Mouse (Mus musculus): ENCODE results near the gene Dnm3. TPM values are rescaled to one million over a fixed set of nuclear protein-coding genes. Genes with fewer than 3 reads are reported as not detected.

Gene Dnm3
- polyA plus RNA-seq, 1 experiment from 2014 or later: 11.3 TPM

GRCm38 (mm10) chr1:162121441-162122200, 356.2 kb downstream of the Dnm3 start:
- H3K4me2 ChIP-seq (ENCODE audit: low read depth, low read length): no peak overlapping the region
- no peak overlapping the region for H3K9ac ChIP-seq (replicated peaks; ENCODE audit: low read length)
- H3K27ac ChIP-seq (replicated peaks; ENCODE audit: low read depth, low read length): no peak overlapping the region; the same call in 1 of the 2 replicates
- H3K4me3 ChIP-seq (ENCODE audit: low read depth, low read length): no peak overlapping the region
- WGBS: 63% methylated on average over 7 of the region's 7 CpGs
- no peak for DNase-seq (ENCODE audit: low spot score)
- no peaks in the 10 kb centered on the region for H3K36me3 ChIP-seq (replicated peaks; ENCODE audit: control insufficient read depth, insufficient read depth, low read depth, low read length)
- no peak for ATAC-seq (replicated peaks; ENCODE audit: insufficient number of reproducible peaks, low FRiP score, low TSS enrichment, low read depth)
- no peaks in the 10 kb centered on the region for H3K9me3 ChIP-seq (replicated peaks; ENCODE audit: control insufficient read depth, low read length)
- H3K27me3 ChIP-seq (ENCODE audit: control insufficient read depth, insufficient read depth, low read length): no peaks in the 10 kb centered on the region
- H3K4me1 ChIP-seq (ENCODE audit: control insufficient read depth, insufficient read depth, low read length): no peaks in the 10 kb centered on the region

GRCm38 (mm10) chr1:162109437-162109813, 368.4 kb downstream of the Dnm3 start:
- no peaks in the 10 kb centered on the region for H3K27me3 ChIP-seq (ENCODE audit: control insufficient read depth, insufficient read depth, low read length)
- no peak overlapping the region for H3K9ac ChIP-seq (replicated peaks; ENCODE audit: low read length)
- no peaks in the 10 kb centered on the region for H3K36me3 ChIP-seq (replicated peaks; ENCODE audit: control insufficient read depth, insufficient read depth, low read depth, low read length)
- no peak overlapping the region for H3K4me2 ChIP-seq (ENCODE audit: low read depth, low read length)
- DNase-seq (ENCODE audit: low spot score) (no peak), ATAC-seq (replicated peaks; ENCODE audit: insufficient number of reproducible peaks, low FRiP score, low TSS enrichment, low read depth) (peak; percentile 64; the same call in 1 of the 2 replicates)
- no peaks in the 10 kb centered on the region for H3K9me3 ChIP-seq (replicated peaks; ENCODE audit: control insufficient read depth, low read length)
- H3K27ac ChIP-seq (replicated peaks; ENCODE audit: low read depth, low read length): peak overlapping the region; percentile 47
- H3K4me3 ChIP-seq (ENCODE audit: low read depth, low read length): no peak overlapping the region
- no peaks in the 10 kb centered on the region; the same call in 1 of the 2 replicates for H3K4me1 ChIP-seq (ENCODE audit: control insufficient read depth, insufficient read depth, low read length)
- 56% methylated on average over 7 of the region's 7 CpGs for WGBS

DNA sequence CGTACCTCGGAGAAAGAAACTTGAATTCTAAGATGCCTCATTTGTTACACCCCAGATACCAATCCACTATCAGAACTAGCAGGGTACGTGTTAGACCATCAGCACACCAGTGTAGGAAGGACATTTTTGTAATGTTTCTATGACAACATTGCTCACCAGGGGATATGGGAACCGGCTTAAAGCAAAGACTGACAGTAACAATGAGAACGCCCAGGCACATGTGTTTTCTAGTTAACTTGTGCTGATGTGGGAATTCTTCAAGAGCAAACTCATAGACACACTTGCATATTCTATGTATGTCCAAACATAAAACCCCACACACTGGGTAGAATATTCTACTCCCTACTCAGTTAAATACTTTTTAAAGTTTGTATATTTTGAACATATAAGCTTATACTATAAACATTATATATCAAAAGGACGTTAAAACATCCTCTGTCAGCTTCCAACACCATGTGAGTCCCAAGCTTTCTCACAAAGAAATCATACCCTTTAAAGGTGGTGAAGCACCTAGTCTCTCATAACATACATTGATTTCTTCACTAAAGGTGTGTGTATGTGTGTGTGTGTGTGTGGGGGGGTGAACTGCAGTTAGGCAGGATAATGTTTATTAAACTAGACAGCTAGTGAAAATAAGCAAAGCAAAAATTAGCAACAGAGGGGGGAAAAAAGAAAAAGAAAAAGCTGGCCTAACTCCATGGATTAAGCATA, 369.0 kb downstream of the Dnm3 start:
- WGBS: 53% methylated on average over 6 of the region's 6 CpGs
- ATAC-seq (replicated peaks; ENCODE audit: insufficient number of reproducible peaks, low FRiP score, low TSS enrichment, low read depth): peak; percentile 46; the same call in 1 of the 2 replicates
- peak overlapping the region; percentile 47 for H3K27ac ChIP-seq (replicated peaks; ENCODE audit: low read depth, low read length)

GRCm38 (mm10) chr1:162108181-162108671, 369.6 kb downstream of the Dnm3 start:
- Histone ChIP-seq H3K9ac (replicated peaks; ENCODE audit: low read length) (no peak overlapping the region), H3K9me3 (replicated peaks; ENCODE audit: control insufficient read depth, low read length) (no peaks in the 10 kb centered on the region), H3K4me1 (ENCODE audit: control insufficient read depth, insufficient read depth, low read length) (no peaks in the 10 kb centered on the region; the same call in 1 of the 2 replicates), H3K4me2 (ENCODE audit: low read depth, low read length) (no peak overlapping the region), H3K27ac (replicated peaks; ENCODE audit: low read depth, low read length) (peak overlapping the region; percentile 31; the same call in 1 of the 2 replicates), H3K36me3 (replicated peaks; ENCODE audit: control insufficient read depth, insufficient read depth, low read depth, low read length) (no peaks in the 10 kb centered on the region), H3K27me3 (ENCODE audit: control insufficient read depth, insufficient read depth, low read length) (no peaks in the 10 kb centered on the region), H3K4me3 (ENCODE audit: low read depth, low read length) (no peak overlapping the region)
- ATAC-seq (replicated peaks; ENCODE audit: insufficient number of reproducible peaks, low FRiP score, low TSS enrichment, low read depth) (peak; percentile 66; the same call in 1 of the 2 replicates), DNase-seq (ENCODE audit: low spot score) (no peak)
- WGBS: 60% methylated on average over 7 of the region's 7 CpGs

More for the DNA sequence above, 369.0 kb downstream of the Dnm3 start:
- Histone ChIP-seq H3K9ac (replicated peaks; ENCODE audit: low read length) (no peak overlapping the region), H3K36me3 (replicated peaks; ENCODE audit: control insufficient read depth, insufficient read depth, low read depth, low read length) (no peaks in the 10 kb centered on the region), H3K4me1 (ENCODE audit: control insufficient read depth, insufficient read depth, low read length) (no peaks in the 10 kb centered on the region; the same call in 1 of the 2 replicates), H3K9me3 (replicated peaks; ENCODE audit: control insufficient read depth, low read length) (no peaks in the 10 kb centered on the region), H3K4me2 (ENCODE audit: low read depth, low read length) (no peak overlapping the region), H3K4me3 (ENCODE audit: low read depth, low read length) (no peak overlapping the region), H3K27me3 (ENCODE audit: control insufficient read depth, insufficient read depth, low read length) (no peaks in the 10 kb centered on the region)
- DNase-seq (ENCODE audit: low spot score): peak; percentile 35

DNA sequence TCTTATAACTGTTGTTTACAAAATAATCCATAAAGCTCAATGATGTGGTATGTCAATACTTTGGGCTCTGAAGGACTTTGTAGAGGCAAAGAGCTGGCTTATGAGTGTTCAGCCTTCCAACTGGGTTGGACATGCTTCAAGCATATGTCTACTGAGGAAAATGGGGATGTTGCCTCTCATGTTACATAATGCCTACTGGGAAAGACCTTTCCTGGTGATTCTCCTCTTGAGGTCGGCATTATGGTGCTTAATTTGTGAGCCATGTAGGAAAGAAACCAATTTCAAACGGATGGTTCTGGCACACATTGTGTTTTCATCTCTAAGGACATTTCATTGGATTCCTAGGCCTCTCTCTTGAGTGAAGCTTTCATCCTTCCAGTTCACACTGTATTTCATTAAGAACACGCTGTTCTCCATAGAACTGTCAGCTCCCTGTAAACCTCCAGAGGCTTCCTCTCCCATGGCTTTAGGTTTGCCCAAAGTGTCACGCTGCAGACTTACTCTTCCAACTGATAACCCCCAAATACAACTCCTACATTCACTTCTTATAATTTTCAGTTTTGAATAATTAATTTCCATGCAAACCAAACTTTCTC, 370.7 kb downstream of the Dnm3 start:
- no peak for ATAC-seq (replicated peaks; ENCODE audit: insufficient number of reproducible peaks, low FRiP score, low TSS enrichment, low read depth)
- WGBS: 75% methylated on average over 4 of the region's 4 CpGs

GRCm38 (mm10) chr1:162100961-162101830, 376.6 kb downstream of the Dnm3 start:
- 87% methylated on average over 10 of the region's 10 CpGs for WGBS
- H3K9ac ChIP-seq (replicated peaks; ENCODE audit: low read length): no peak overlapping the region
- no peaks in the 10 kb centered on the region for H3K4me1 ChIP-seq (ENCODE audit: control insufficient read depth, insufficient read depth, low read length)
- H3K27ac ChIP-seq (replicated peaks; ENCODE audit: low read depth, low read length): no peak overlapping the region
- H3K4me2 ChIP-seq (ENCODE audit: low read depth, low read length): no peak overlapping the region
- no peaks in the 10 kb centered on the region for H3K36me3 ChIP-seq (replicated peaks; ENCODE audit: control insufficient read depth, insufficient read depth, low read depth, low read length)
- no peaks in the 10 kb centered on the region for H3K9me3 ChIP-seq (replicated peaks; ENCODE audit: control insufficient read depth, low read length)
- ATAC-seq (replicated peaks; ENCODE audit: insufficient number of reproducible peaks, low FRiP score, low TSS enrichment, low read depth) (no peak), DNase-seq (ENCODE audit: low spot score) (no peak)
- no peak overlapping the region for H3K4me3 ChIP-seq (ENCODE audit: low read depth, low read length)
- no peaks in the 10 kb centered on the region for H3K27me3 ChIP-seq (ENCODE audit: control insufficient read depth, insufficient read depth, low read length)

More for the DNA sequence above, 370.7 kb downstream of the Dnm3 start:
- Histone ChIP-seq H3K9ac (replicated peaks; ENCODE audit: low read length) (no peak overlapping the region), H3K9me3 (replicated peaks; ENCODE audit: control insufficient read depth, low read length) (no peaks in the 10 kb centered on the region), H3K27me3 (ENCODE audit: control insufficient read depth, insufficient read depth, low read length) (no peaks in the 10 kb centered on the region), H3K36me3 (replicated peaks; ENCODE audit: control insufficient read depth, insufficient read depth, low read depth, low read length) (no peaks in the 10 kb centered on the region), H3K4me1 (ENCODE audit: control insufficient read depth, insufficient read depth, low read length) (no peaks in the 10 kb centered on the region; the same call in 1 of the 2 replicates), H3K27ac (replicated peaks; ENCODE audit: low read depth, low read length) (no peak overlapping the region), H3K4me3 (ENCODE audit: low read depth, low read length) (no peak overlapping the region), H3K4me2 (ENCODE audit: low read depth, low read length) (no peak overlapping the region)
- DNase-seq (ENCODE audit: low spot score): no peak

GRCm38 (mm10) chr1:162100033-162100820, 377.6 kb downstream of the Dnm3 start:
- no peak overlapping the region for H3K4me3 ChIP-seq (ENCODE audit: low read depth, low read length)
- no peak for DNase-seq (ENCODE audit: low spot score)
- no peak overlapping the region for H3K4me2 ChIP-seq (ENCODE audit: low read depth, low read length)
- no peaks in the 10 kb centered on the region for H3K36me3 ChIP-seq (replicated peaks; ENCODE audit: control insufficient read depth, insufficient read depth, low read depth, low read length)
- H3K27ac ChIP-seq (replicated peaks; ENCODE audit: low read depth, low read length): no peak overlapping the region
- no peak for ATAC-seq (replicated peaks; ENCODE audit: insufficient number of reproducible peaks, low FRiP score, low TSS enrichment, low read depth)
- 72% methylated on average over 7 of the region's 7 CpGs for WGBS
- H3K9me3 ChIP-seq (replicated peaks; ENCODE audit: control insufficient read depth, low read length): no peaks in the 10 kb centered on the region
- H3K27me3 ChIP-seq (ENCODE audit: control insufficient read depth, insufficient read depth, low read length): no peaks in the 10 kb centered on the region
- no peaks in the 10 kb centered on the region for H3K4me1 ChIP-seq (ENCODE audit: control insufficient read depth, insufficient read depth, low read length)
- H3K9ac ChIP-seq (replicated peaks; ENCODE audit: low read length): no peak overlapping the region
